Mouse (Mus musculus): ENCODE measurements around the gene Gnat2.

The Gnat2 gene

GRCm38 (mm10) chr3:108084767-108085270, 7.8 kb upstream of the Gnat2 start:
- DNase-seq (ENCODE audit: low read depth, low spot score), result no peak

DNA sequence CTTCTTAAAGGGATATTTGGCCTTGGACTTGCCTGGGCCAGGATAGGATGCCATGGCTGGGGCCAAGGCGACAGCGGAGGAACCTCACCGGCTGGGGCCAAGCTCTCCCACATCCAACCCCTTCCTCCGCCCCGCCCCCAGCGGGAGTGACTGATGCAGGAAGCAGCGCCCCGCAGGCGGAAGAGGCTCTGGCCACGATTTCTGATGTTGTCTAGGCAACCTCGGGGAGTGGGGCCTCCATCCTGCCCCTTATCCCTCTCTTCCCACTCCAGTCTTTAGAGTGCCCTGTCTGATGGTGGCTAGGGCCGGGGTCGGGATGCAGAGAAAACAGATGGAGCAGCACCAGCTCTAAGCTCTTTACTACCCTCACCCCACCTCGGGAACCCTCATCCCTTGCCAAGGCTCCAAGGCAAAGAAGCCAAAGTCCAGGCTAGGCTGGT, 7.3 kb upstream of the Gnat2 start:
- peak; percentile 86 for DNase-seq (ENCODE audit: low read depth, low spot score)

DNA sequence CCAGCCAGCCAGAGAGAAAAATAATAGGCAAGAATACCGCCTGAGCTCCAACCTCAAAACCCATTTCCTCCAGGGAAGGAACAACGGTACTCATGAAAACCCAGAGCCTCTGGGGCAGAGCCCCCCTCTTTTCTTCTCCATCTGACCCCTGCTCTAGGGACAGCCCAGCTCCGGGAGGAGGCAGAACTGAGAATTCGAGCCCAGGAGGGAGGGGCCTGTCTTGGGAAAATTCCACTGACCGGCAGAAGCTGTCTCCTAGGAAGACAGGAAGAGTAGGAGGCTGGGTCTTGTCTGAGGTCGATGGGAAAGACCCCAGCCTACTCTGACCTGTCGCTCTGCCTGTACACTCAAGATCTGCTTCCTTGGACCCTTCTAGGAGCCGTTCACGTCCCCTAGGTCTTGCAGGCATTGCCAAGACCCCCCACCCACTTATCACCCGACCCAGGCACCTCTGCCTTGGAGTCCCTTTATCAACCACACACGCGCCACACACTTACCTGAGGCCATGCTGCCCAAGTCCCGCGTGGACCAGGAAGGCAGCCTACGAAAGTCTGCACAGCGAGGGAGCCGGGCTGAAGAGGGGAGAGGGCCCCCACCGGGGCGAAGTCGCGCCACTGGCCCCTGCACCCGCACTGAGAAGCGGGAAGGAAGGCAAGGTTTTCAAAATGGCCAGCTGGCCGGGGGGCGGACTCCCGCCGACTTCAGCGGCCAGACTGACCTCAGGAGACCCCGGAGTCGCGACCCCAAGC, 6.7 kb upstream of the Gnat2 start:
- no peak for DNase-seq (ENCODE audit: low read depth, low spot score)

- DNase-seq (ENCODE audit: low read depth, low spot score), result peak; percentile 90
Observed at GRCm38 (mm10) chr3:108086470-108086979, 6.1 kb upstream of the Gnat2 start, which contains the start of gene Ampd2. TSS of gene Ampd2 (minus strand) at chr3:108086651.

GRCm38 (mm10) chr3:108087329-108087728, 5.3 kb upstream of the Gnat2 start:
- DNase-seq (ENCODE audit: low read depth, low spot score), result peak; percentile 50

- no peak for DNase-seq (ENCODE audit: low read depth, low spot score)
Observed at GRCm38 (mm10) chr3:108088842-108089380, 3.7 kb upstream of the Gnat2 start.

DNA sequence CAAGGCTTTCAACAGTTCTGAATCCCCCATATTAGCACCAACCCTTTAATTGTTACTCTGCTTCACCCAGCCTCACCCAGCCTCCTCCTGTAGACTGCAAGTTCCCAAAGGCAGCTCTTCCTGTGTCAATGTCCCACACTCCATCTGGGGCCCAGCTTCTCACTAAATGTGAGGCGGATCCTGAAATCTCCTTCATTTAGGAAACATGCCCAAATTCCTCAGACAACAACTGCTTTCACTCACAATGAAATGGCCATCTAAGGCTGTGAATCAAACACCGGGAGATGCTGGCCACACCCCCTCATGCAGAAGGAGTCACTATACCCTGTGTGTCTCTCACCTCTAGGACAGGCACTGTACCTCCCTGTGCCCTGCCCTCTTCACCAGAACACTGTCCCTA, 2.7 kb upstream of the Gnat2 start:
- DNase-seq (ENCODE audit: low read depth, low spot score), result no peak

DNA sequence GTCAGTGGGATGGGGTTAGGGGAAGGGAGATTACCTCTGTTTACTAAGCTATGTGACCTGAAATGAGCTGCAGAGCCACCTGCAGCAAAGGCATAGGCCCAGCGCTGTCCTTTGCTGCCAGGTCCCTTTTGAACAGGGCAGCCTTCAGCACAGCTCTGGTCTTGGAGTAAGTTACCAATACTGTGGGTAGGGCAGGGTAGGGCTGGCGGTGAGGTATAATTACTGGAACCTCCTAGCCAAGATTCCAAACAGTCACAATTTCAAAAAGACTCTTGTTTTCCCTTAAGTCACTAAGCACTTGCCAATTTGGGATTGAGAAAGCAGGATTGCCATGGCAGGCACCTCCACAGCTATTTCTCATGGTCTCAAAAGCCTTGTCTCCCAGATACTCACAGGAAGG, 2.0 kb upstream of the Gnat2 start:
- DNase-seq (ENCODE audit: low read depth, low spot score), result no peak

DNA sequence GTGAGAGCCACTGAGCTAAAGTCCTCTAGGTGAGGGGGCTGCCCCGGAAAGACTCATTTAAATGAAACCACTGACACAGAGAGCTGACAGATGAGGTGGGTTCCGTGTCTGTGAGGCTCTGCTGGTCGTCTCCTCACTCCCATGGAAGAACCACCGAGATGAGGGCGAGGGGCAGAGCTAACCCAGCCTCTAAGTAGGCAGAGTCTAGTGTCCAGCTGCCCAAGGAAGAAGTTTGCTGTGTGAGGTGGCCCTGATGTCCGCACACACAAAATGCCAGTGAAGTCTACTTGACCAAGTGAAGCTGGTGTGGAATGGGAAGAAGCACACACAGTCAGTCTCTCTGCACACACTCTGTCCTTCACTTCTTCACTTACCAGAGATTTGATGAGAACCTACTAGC, 559 bp upstream of the Gnat2 start:
- DNase-seq (ENCODE audit: low read depth, low spot score), result no peak

DNA sequence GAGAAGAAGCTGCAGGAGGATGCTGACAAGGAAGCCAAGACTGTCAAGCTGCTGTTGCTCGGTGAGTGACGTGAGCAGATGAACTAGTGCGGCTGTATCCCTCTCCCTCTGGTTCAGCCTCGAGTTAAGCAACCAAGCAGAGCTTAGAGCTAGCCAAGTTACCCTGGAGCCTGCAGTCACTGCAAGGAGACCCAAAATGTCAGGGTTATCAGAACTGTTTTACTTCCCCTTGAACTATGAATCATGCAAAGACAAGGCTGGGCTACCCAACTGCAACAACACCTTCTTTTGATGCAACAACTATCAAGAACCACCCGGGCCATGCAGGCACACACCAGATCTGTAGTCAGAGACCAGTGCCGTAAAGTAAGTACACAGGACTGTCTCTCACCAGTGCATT, 717 bp downstream of the Gnat2 start:
- no peak for DNase-seq (ENCODE audit: low read depth, low spot score)

GRCm38 (mm10) chr3:108094146-108094545, 1.6 kb downstream of the Gnat2 start:
- no peak for DNase-seq (ENCODE audit: low read depth, low spot score)

DNA sequence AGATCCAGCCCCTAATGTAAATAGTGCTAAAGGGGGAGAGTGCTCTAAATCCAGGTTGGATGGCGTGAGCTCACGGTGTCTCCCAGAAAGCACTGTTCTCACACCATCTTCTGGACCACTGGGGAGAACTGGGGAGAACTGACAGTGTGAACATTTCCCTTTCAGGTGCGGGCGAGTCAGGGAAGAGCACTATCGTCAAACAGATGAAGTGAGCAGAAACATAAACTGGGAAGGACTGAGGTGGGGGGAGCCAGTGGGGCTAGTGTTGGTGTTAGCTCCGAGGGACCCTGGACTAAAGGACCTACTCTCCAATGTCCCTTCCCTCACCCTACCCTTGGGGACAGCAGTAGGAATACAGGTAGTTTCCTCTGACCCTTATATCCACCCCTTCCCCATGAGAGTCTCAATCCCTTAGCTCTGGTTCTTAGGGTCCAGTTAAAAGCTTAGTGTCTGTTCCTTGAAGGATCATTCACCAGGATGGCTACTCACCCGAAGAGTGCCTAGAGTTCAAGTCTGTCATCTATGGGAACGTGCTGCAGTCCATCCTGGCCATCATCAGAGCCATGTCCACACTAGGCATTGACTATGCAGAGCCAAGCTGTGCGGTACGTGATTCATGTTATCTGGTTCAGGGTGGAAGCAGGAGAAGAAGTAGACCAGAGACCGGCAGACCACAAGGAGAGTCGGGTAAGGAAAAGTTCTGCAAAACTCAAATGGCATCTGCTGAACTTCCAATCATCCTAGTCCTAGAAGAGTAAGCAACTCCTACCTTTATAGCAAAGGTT, 2.6 kb downstream of the Gnat2 start:
- no peak for DNase-seq (ENCODE audit: low read depth, low spot score)

GRCm38 (mm10) chr3:108096226-108096625, 3.6 kb downstream of the Gnat2 start:
- DNase-seq (ENCODE audit: low read depth, low spot score), result no peak

DNA sequence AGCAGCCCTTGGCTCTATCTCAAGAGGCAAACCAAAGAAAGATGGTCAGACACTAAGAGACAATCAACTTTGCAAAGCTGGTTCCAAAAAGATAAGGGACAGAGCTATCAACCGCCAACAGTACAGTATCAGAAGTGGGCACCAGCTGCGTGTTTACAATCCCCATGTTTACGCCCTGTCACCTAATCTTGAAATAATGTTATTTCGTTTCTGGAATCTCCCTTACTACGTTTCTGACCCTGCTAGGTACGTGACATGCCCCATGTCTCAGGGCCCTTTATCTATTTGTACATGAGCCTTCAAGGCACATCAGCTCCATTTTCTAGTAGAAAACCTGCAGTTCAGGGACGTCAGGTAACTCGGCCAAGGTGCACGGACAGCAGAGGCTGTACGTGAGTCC, 4.1 kb downstream of the Gnat2 start:
- no peak for DNase-seq (ENCODE audit: low read depth, low spot score)

DNA sequence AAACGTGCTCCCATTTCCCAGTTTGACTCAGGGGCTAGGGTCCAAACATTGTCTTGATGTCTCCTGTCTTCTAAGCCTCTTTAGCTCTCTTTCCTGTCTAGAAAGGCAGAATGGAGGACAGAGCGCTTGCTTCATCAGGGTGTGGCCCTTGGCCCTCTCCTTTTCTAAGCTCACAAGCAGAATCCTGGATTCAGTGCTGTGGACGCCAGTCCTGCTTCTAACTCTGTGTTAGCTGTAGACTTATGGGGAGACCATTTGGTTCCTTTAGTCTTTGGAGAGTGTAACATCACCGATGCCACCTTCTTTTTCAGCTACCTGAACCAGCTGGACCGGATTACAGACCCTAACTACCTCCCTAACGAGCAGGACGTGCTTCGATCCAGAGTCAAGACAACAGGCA, 5.1 kb downstream of the Gnat2 start:
- DNase-seq (ENCODE audit: low read depth, low spot score), result no peak

DNA sequence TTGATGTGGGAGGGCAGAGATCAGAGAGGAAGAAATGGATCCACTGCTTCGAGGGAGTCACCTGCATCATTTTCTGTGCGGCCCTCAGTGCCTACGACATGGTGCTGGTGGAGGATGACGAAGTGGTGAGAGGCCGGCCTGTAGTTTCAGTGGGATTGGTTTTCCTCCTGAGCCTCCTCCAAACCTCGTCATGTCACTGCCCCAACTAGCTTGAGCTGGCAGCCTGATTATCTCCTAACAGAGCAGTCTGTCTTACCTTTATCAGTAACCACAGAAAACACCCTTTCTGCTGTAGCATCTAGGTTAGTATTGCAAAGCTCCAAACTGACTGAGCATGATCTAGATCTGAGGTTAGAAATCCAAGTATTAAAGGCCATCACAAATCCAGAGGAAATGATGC, 5.7 kb downstream of the Gnat2 start:
- DNase-seq (ENCODE audit: low read depth, low spot score), result no peak

DNA sequence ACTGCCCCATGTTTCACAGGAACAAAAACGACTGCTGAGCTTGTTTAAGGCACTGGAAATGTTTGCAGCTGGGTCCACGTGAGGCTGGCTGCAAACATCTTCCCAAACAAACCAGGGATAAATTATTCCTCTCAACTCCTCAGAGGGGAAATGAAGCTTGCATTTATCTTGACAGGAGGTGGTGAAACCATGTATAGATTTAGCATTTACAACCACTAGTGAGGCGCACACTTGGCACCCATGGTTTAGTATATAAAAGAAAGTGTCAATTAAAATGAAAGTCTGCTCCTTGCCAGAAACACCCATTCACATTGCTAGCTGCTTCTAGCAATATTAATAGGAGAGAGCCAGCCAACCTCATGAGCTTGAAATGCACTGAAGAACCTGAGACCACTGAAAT, 9.0 kb downstream of the Gnat2 start:
- no peak for DNase-seq (ENCODE audit: low read depth, low spot score)

- DNase-seq (ENCODE audit: low read depth, low spot score), result no peak
Observed at GRCm38 (mm10) chr3:108102075-108102474, 9.5 kb downstream of the Gnat2 start.

GRCm38 (mm10) chr3:108105281-108105680, 12.7 kb downstream of the Gnat2 start:
- DNase-seq (ENCODE audit: low read depth, low spot score), result no peak

DNA sequence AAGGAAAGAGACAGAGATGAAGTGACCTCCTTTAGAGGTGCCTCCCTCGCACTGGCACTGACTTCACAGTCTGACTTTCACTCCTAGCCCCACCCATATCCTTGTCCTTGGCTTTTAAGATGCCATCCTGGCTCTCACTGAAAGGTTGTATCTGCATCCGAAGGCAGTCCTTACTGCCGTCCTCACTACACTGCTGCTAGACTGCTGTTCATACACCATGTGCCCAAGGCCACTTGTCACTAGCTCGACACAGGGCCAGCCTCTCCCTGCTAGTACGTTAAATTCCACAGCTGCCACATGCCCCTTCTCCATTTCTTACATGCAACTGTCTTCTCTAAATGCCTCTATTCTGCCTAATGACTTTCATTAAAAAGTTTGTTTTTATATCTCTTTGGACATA, 18.7 kb downstream of the Gnat2 start:
- DNase-seq (ENCODE audit: low read depth, low spot score), result no peak

DNA sequence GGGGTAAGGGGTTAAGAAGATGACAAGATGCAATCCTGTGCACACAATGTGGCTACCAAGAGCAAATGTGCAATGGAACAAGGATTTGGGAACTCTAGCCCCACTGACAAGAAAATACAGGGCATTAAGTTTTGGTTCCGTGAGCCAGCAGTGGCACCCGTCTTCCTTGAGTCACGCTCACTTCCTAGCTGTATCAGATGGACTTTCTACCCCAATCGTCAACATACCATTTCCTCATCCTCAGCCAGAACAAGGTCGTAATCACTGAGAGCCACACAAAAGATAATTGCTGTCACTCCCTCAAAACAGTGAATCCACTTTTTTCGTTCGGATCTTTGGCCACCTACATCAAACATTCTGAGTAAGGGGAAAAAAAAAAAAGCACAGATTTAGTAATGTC, 19.7 kb downstream of the Gnat2 start:
- no peak for DNase-seq (ENCODE audit: low read depth, low spot score)

DNA sequence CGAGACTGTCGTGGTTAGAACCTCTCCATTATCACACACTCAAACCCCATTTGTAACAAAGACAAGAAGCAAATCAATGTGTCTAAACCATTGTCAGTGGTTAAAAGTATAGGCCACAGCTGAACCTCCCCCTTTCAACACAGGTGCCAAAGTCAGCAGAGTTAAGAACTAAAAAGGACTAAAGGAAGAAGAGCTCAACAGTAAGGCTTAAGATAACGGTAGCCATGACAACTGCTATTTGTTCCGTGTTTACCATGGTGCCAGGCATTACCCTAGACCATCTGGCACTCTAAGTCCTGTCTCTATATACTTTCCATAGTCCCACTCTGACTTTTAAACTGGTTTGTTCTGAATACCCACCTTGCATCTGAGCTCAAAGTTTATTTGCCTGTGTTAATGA, 20.1 kb downstream of the Gnat2 start:
- DNase-seq (ENCODE audit: low read depth, low spot score), result no peak

Measured in A20 (cell line).